Mouse (Mus musculus) myocyte (in vitro differentiated cells): ENCODE data around the gene Olfr594. TPM values are rescaled to one million over a fixed set of nuclear protein-coding genes. Genes with fewer than 3 reads are reported as not detected.
"Not testable (repeated sequence)": the region's sequence is repeated elsewhere in the genome, so short reads cannot be mapped to it uniquely, and the experiment has no call there.

Experiments used
- H3K27me3 ChIP-seq: one replicate; pipeline ENCODE4 v1.6.1; 2011; ENCODE audit not compliant: control insufficient read depth, insufficient read depth, insufficient read length
- H3K36me3 ChIP-seq: one replicate; pipeline ENCODE4 v1.6.1; 2011; ENCODE audit not compliant: control insufficient read depth, insufficient read depth
- H3K4me2 ChIP-seq: one replicate; pipeline ENCODE4 v1.6.1; 2011; ENCODE audit warnings: low read depth, control low read depth
- H3K4me3 ChIP-seq: one replicate; pipeline ENCODE4 v1.5.1; 2011; ENCODE audit warnings: mild to moderate bottlenecking, control low read depth, moderate library complexity
- H3K79me2 ChIP-seq: one replicate; pipeline ENCODE4 v1.6.1; 2011; ENCODE audit not compliant: control insufficient read depth, insufficient read depth
- H3ac ChIP-seq: one replicate; pipeline ENCODE4 v1.6.1; 2011; ENCODE audit not compliant: control insufficient read depth, insufficient read length
- CEBPB ChIP-seq: IDR thresholded peaks from 2 replicates; pipeline ENCODE4 v1.6.1; 2011; ENCODE audit warnings: mild to moderate bottlenecking, moderate library complexity; ENCODE audit not compliant: poor library complexity, insufficient read depth, severe bottlenecking
- E2F4 ChIP-seq: IDR thresholded peaks from one replicate; pipeline ENCODE4 v1.6.1; 2011; ENCODE audit warnings: mild to moderate bottlenecking, control low read depth, moderate library complexity; ENCODE audit not compliant: insufficient read depth
- MAX ChIP-seq: IDR thresholded peaks from one replicate; pipeline ENCODE4 v1.6.1; 2011; ENCODE audit warnings: low read depth, mild to moderate bottlenecking, control low read depth
- MYOD1 ChIP-seq, 3 experiments: IDR thresholded peaks; one replicate each; pipeline ENCODE4 v1.6.1; 2011; ENCODE audit warnings: control low read depth in 2 of 3, low read depth in 2 of 3, mild to moderate bottlenecking in 2 of 3, moderate library complexity in 1 of 3; ENCODE audit not compliant: insufficient read length in 2 of 3, control insufficient read depth in 1 of 3
- MYOG ChIP-seq, 3 experiments: IDR thresholded peaks; one replicate each; pipeline ENCODE4 v1.6.1; 2011; ENCODE audit warnings: control low read depth in 2 of 3, low read depth in 2 of 3, mild to moderate bottlenecking in 2 of 3; ENCODE audit not compliant: insufficient read length in 2 of 3, control insufficient read depth in 1 of 3, insufficient read depth in 1 of 3
- POLR2A ChIP-seq: IDR thresholded peaks from one replicate; pipeline ENCODE4 v1.6.1; 2011; ENCODE audit warnings: low read depth, mild to moderate bottlenecking, control low read depth, moderate library complexity; ENCODE audit not compliant: insufficient read length
- POLR2AphosphoS2 ChIP-seq: IDR thresholded peaks from one replicate; pipeline ENCODE4 v1.6.1; 2011; ENCODE audit warnings: low read depth, control low read depth; ENCODE audit not compliant: insufficient read length
- REST ChIP-seq: IDR thresholded peaks from one replicate; pipeline ENCODE4 v1.6.1; 2011; ENCODE audit warnings: mild to moderate bottlenecking, control low read depth, moderate library complexity; ENCODE audit not compliant: insufficient read depth, insufficient read length
- SRF ChIP-seq: IDR thresholded peaks from one replicate; pipeline ENCODE4 v1.6.1; 2011; ENCODE audit warnings: low read depth; ENCODE audit not compliant: control insufficient read depth, insufficient read length
- TCF12 ChIP-seq: IDR thresholded peaks from one replicate; pipeline ENCODE4 v1.6.1; 2011; ENCODE audit warnings: mild to moderate bottlenecking, control low read depth; ENCODE audit not compliant: poor library complexity, insufficient read depth, severe bottlenecking
- TCF3 ChIP-seq: IDR thresholded peaks from one replicate; pipeline ENCODE4 v1.6.1; 2011; ENCODE audit warnings: low read depth, control low read depth; ENCODE audit not compliant: insufficient read length
- USF1 ChIP-seq: IDR thresholded peaks from one replicate; pipeline ENCODE4 v1.6.1; 2011; ENCODE audit warnings: low read depth, mild to moderate bottlenecking, control low read depth, moderate library complexity
- polyA plus RNA-seq: library from polyadenylated mRNA; unstranded; fragments of >200 nt; fragmentation: generic; extraction: Trizol; gene quantifications from one replicate; pipeline ENCODE4 v1.2.1, GENCODE M21; 2012; ENCODE audit warnings: missing spikeins

The Olfr594 gene
- not detected for polyA plus RNA-seq

DNA sequence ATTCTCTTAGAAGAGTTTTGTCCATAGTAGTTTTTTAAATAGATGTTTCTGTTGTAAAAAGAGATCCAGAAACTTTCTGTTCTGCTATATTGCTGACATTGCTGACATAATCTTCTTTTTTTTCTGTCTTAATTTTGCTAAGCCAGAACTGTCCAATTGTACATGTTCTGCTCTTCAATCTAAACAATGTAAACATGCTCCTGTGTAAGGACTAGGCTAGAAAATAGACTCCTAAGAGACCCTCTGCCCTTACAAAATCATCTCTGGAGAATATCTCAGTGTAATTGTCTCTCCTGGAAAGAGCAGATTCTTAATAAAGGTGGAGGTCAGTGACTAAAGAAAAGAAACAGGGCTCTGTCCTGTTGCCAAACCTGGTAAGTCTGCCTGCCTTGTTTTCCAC, at the start of gene Olfr594:
Gene Olfr594, plus strand, starts transcription at position 301 of the 400 bp plus-strand sequence.
- Histone ChIP-seq H3K79me2 (no peaks in the 10 kb centered on the region), H3K4me2 (no peak within 1 kb of the TSS), H3K36me3 (no peaks in the 10 kb centered on the region), H3K4me3 (no peak within 1 kb of the TSS), H3K27me3 (no peaks in the 10 kb centered on the region), H3ac (no peak within 1 kb of the TSS)
- TF ChIP-seq MAX, result no peak
- no peak for TF ChIP-seq SRF
- no peak for TF ChIP-seq POLR2A
- no peak for TF ChIP-seq TCF3
- no peak for TF ChIP-seq MYOG (IDR thresholded peaks at IDR 0.05; ENCODE audit: control insufficient read depth in 1 of 3, insufficient read depth in 1 of 3, insufficient read length in 2 of 3, low read depth in 2 of 3)

DNA sequence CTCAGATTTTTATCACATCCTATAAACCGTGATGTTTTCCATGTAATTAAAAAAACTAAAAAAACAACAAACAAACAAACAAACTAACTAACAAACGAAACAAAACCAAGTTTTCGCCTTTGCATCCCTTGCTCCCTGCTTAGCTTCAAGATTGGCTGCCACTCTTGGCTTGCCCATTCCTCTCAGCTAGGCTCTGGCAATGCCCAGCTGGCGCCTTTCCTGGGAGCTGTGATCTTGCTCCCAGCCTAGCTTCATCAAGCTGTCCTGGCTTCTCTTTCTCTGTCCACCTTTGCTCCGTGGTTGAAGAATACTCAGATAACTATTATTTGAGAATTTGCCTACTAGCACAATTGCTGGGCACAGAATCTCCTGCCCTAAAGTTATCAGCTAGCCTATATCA, 47.1 kb upstream of the Olfr594 start:
- Histone ChIP-seq H3K27me3 (no peaks in the 10 kb centered on the region), H3K79me2 (no peaks in the 10 kb centered on the region)
- TF ChIP-seq MYOG (IDR thresholded peaks at IDR 0.05; ENCODE audit: control insufficient read depth in 1 of 3, insufficient read depth in 1 of 3, insufficient read length in 2 of 3, low read depth in 2 of 3), result no peak
- no peak for TF ChIP-seq REST
- no peak for TF ChIP-seq E2F4
- no peak for TF ChIP-seq SRF
- TF ChIP-seq CEBPB, result no peak
- no peak for TF ChIP-seq USF1
- no peak for TF ChIP-seq MAX
- no peak for TF ChIP-seq TCF3
- no peak for TF ChIP-seq POLR2A
- TF ChIP-seq POLR2AphosphoS2, result no peak
- TF ChIP-seq TCF12, result no peak
- TF ChIP-seq MYOD1 (IDR thresholded peaks at IDR 0.05; ENCODE audit: control insufficient read depth in 1 of 3, insufficient read length in 2 of 3, low read depth in 2 of 3), result no peak

DNA sequence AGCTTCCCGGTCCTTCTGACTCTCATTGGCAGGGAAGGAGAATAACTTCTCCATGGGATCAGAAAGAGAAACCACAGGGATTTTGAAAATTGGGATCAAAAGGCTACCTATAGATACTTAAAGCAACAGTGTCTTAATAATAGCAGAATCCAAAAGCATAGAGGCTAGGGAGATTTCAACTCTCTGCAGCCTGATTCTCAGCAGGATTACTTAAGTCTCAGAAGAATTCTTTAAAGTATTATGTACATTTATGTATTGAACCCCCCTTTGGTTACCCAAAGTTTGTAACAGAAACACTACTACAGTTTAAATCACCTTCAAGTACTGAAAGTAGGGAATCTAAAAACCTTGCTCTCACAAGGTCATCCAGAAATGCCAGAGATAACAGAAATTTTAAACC, 38.6 kb upstream of the Olfr594 start, which contains the start of gene Olfr591:
Gene Olfr591, minus strand, starts transcription at position 101 of the 400 bp plus-strand sequence.
- H3K4me3 ChIP-seq, result no peak within 1 kb of the TSS
- H3ac ChIP-seq, result no peak within 1 kb of the TSS
- H3K79me2 ChIP-seq, result no peaks in the 10 kb centered on the region
- no peaks in the 10 kb centered on the region for H3K27me3 ChIP-seq
- no peaks in the 10 kb centered on the region for H3K36me3 ChIP-seq
- H3K4me2 ChIP-seq, result no peak within 1 kb of the TSS
- TF ChIP-seq MYOD1 (IDR thresholded peaks at IDR 0.05; ENCODE audit: control insufficient read depth in 1 of 3, insufficient read length in 2 of 3, low read depth in 2 of 3) (no peak), TCF3 (no peak), POLR2A (no peak), CEBPB (no peak), TCF12 (no peak), SRF (no peak), MAX (no peak), E2F4 (no peak), REST (no peak), POLR2AphosphoS2 (no peak), MYOG (IDR thresholded peaks at IDR 0.05; ENCODE audit: control insufficient read depth in 1 of 3, insufficient read depth in 1 of 3, insufficient read length in 2 of 3, low read depth in 2 of 3) (no peak), USF1 (no peak)

More for the DNA sequence above, 47.1 kb upstream of the Olfr594 start:
- H3K4me3 ChIP-seq, result no peak overlapping the region
- no peak overlapping the region for H3K4me2 ChIP-seq
- no peak overlapping the region for H3ac ChIP-seq
- no peaks in the 10 kb centered on the region for H3K36me3 ChIP-seq

DNA sequence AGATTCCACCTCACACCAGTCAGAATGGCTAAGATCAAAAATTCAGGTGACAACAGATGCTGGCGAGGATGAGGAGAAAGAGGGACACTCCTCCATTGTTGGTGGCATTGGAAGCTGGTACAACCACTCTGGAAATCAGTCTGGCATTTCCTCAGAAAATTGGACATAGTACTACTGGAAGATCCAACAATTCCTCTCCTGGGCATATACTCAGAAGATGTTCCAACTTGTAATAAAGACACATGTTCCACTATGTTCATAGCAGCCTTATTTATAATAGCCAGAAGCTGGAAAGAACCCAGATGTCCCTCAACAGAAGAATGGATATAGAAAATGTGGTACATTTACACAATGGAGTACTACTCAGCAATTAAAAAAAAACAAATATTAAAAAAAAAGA, 32.3 kb upstream of the Olfr594 start, which contains the start of gene Olfr592:
Gene Olfr592, plus strand, starts transcription at position 301 of the 400 bp plus-strand sequence.
- H3K79me2 ChIP-seq, H3ac ChIP-seq, H3K36me3 ChIP-seq, H3K4me2 ChIP-seq, H3K27me3 ChIP-seq, H3K4me3 ChIP-seq: not testable (repeated sequence)

- TF ChIP-seq CEBPB, result no peak
- no peak for TF ChIP-seq MAX
- no peak for TF ChIP-seq USF1
- no peak for TF ChIP-seq MYOD1 (IDR thresholded peaks at IDR 0.05; ENCODE audit: control insufficient read depth in 1 of 3, insufficient read length in 2 of 3, low read depth in 2 of 3)
- no peak for TF ChIP-seq E2F4
- TF ChIP-seq MYOG (IDR thresholded peaks at IDR 0.05; ENCODE audit: control insufficient read depth in 1 of 3, insufficient read depth in 1 of 3, insufficient read length in 2 of 3, low read depth in 2 of 3), result no peak
- TF ChIP-seq REST, result no peak
- no peak for TF ChIP-seq SRF
- TF ChIP-seq POLR2A, result no peak
- TF ChIP-seq TCF3, result no peak
- no peaks in the 10 kb centered on the region for H3K79me2 ChIP-seq
- H3K27me3 ChIP-seq, result no peaks in the 10 kb centered on the region
- no peak within 1 kb of the TSS for H3K4me2 ChIP-seq
- H3K4me3 ChIP-seq, result no peak within 1 kb of the TSS
- H3ac ChIP-seq, result no peak within 1 kb of the TSS
- no peaks in the 10 kb centered on the region for H3K36me3 ChIP-seq
These were observed 5.2 kb upstream of the Olfr594 start, which contains the start of gene Olfr593 for GRCm38 (mm10) chr7:103211562-103211961. Gene Olfr593 (plus strand): TSS chr7:103211862.

GRCm38 (mm10) chr7:103212050-103212449, 4.7 kb upstream of the Olfr594 start:
- not testable (repeated sequence) for H3K36me3 ChIP-seq, H3K27me3 ChIP-seq, H3K4me3 ChIP-seq, H3K4me2 ChIP-seq, H3K79me2 ChIP-seq, H3ac ChIP-seq

DNA sequence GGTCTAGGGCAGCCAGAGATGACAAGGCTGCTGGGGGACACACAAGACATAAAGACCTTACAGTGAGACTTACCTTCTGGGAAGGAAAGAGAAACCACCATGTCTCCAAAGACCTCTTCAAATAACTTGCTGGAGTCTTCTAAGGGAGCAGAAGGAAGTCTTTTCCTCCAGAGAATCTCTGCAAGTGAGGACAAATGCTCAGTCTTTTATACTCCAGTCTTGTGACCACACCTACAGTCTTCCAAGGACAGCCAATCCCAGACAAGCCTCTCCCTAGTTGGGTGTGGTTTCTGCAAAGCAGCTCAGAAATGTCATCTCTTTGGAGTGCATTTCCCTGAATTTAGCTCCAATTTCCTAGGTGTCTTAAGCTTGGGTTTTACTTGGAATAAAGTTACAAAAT, 35.6 kb downstream of the Olfr594 start, which contains the start of gene Usp17ld:
Gene Usp17ld, minus strand, starts transcription at position 101 of the 400 bp plus-strand sequence.
- not testable (repeated sequence) for H3ac ChIP-seq, H3K4me2 ChIP-seq, H3K36me3 ChIP-seq, H3K27me3 ChIP-seq, H3K4me3 ChIP-seq, H3K79me2 ChIP-seq
